Mouse (Mus musculus): ENCODE data around the gene Mid1. TPM values are rescaled to one million over a fixed set of nuclear protein-coding genes. Genes with fewer than 3 reads are reported as not detected.

Gene Mid1
- polyA plus RNA-seq, 1 experiment from 2014 or later, result 20.2 TPM

DNA sequence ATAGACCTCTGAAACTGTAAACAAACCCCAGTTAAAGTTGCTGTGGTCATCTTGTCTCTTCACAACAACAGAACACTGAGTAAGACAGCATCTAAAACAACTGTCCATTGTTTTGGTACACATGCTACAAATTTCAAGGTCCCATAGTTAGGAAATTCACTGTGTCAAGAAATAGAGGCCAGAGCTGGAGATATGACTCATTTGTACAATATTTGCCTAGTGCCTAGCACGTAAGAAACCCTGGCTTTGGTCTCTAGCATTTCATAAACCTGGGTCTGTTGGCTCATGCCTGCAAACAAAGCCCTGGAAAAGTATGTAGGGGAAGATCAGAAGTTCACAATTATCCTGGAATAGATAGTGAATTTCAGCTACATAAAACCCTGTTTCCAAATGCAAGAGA lies 178.8 kb downstream of the Mid1 start:
- no peak overlapping the region for H3K4me2 ChIP-seq (replicated peaks; ENCODE audit: low read depth, low read length)
- ATAC-seq (ENCODE audit: low FRiP score, low TSS enrichment), result no peak
- no peak overlapping the region for H3K9ac ChIP-seq (ENCODE audit: low read depth, low read length)
- H3K4me1 ChIP-seq (ENCODE audit: control insufficient read depth, insufficient read depth, low read length), result no peaks in the 10 kb centered on the region
- 71% methylated on average over 1 of the region's 1 CpGs for WGBS
- no peak overlapping the region for H3K27ac ChIP-seq (ENCODE audit: low read depth, low read length)
- H3K4me3 ChIP-seq (ENCODE audit: low read length), result no peak overlapping the region
- no peaks in the 10 kb centered on the region for H3K36me3 ChIP-seq (ENCODE audit: control insufficient read depth, insufficient read depth, low read length)
- H3K27me3 ChIP-seq (ENCODE audit: control insufficient read depth, insufficient read depth, low read length), result no peaks in the 10 kb centered on the region; the same call in 1 of the 2 replicates
- no peaks in the 10 kb centered on the region for H3K9me3 ChIP-seq (ENCODE audit: control insufficient read depth, low read length)

DNA sequence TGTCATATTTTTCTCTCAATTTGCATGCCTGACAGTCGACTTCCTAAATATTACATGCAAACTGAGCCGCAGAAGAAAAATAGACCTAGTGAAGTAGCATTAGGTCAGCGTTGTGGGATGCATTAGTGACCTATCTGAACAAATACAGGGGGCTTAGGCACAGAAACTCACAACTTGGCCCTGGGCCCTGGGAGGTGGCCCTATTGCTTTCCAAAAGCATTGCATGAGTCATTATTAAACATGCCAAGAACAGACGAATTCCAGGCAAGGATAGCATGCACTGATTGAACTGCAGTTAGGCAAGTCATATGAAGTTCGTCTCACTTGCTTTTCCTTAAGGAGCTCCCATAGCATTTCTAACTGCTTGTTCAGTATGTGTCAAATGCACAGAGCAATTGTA lies 183.2 kb downstream of the Mid1 start:
- Histone ChIP-seq H3K27ac (ENCODE audit: low read depth, low read length) (no peak overlapping the region), H3K9me3 (ENCODE audit: control insufficient read depth, low read length) (no peaks in the 10 kb centered on the region), H3K9ac (ENCODE audit: low read depth, low read length) (no peak overlapping the region), H3K4me2 (replicated peaks; ENCODE audit: low read depth, low read length) (no peak overlapping the region), H3K36me3 (ENCODE audit: control insufficient read depth, insufficient read depth, low read length) (no peaks in the 10 kb centered on the region), H3K4me3 (ENCODE audit: low read length) (no peak overlapping the region), H3K27me3 (ENCODE audit: control insufficient read depth, insufficient read depth, low read length) (no peaks in the 10 kb centered on the region; the same call in 1 of the 2 replicates), H3K4me1 (ENCODE audit: control insufficient read depth, insufficient read depth, low read length) (no peaks in the 10 kb centered on the region)
- ATAC-seq (ENCODE audit: low FRiP score, low TSS enrichment), result no peak
- WGBS, result 81% methylated on average over 5 of the region's 5 CpGs

DNA sequence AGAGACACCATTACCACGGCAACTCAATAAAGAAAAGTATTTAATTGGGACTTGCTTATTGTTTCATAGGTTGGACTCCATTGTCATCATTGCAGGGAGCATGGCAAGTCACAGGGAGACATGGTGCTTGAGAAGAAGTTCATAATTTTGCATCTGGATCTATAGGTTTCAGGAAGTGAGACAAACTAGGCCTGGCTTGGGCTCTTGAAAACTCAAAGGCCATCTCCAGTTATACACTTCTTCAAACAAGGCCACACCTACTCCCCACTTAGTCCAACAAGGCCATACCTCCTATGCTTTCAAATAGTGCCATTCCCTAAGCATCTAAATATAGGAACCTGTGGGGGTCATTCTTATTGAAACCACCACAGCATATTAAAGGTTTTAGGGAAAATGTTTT lies 189.5 kb downstream of the Mid1 start:
- no peak overlapping the region for H3K4me2 ChIP-seq (replicated peaks; ENCODE audit: low read depth, low read length)
- H3K9ac ChIP-seq (ENCODE audit: low read depth, low read length), result no peak overlapping the region
- H3K36me3 ChIP-seq (ENCODE audit: control insufficient read depth, insufficient read depth, low read length), result no peaks in the 10 kb centered on the region
- H3K4me3 ChIP-seq (ENCODE audit: low read length), result no peak overlapping the region
- WGBS, result 92% methylated on average over 1 of the region's 1 CpGs
- no peaks in the 10 kb centered on the region for H3K4me1 ChIP-seq (ENCODE audit: control insufficient read depth, insufficient read depth, low read length)
- H3K27me3 ChIP-seq (ENCODE audit: control insufficient read depth, insufficient read depth, low read length), result no peaks in the 10 kb centered on the region; the same call in 1 of the 2 replicates
- ATAC-seq (ENCODE audit: low FRiP score, low TSS enrichment), result no peak
- H3K27ac ChIP-seq (ENCODE audit: low read depth, low read length), result no peak overlapping the region
- H3K9me3 ChIP-seq (ENCODE audit: control insufficient read depth, low read length), result no peaks in the 10 kb centered on the region

DNA sequence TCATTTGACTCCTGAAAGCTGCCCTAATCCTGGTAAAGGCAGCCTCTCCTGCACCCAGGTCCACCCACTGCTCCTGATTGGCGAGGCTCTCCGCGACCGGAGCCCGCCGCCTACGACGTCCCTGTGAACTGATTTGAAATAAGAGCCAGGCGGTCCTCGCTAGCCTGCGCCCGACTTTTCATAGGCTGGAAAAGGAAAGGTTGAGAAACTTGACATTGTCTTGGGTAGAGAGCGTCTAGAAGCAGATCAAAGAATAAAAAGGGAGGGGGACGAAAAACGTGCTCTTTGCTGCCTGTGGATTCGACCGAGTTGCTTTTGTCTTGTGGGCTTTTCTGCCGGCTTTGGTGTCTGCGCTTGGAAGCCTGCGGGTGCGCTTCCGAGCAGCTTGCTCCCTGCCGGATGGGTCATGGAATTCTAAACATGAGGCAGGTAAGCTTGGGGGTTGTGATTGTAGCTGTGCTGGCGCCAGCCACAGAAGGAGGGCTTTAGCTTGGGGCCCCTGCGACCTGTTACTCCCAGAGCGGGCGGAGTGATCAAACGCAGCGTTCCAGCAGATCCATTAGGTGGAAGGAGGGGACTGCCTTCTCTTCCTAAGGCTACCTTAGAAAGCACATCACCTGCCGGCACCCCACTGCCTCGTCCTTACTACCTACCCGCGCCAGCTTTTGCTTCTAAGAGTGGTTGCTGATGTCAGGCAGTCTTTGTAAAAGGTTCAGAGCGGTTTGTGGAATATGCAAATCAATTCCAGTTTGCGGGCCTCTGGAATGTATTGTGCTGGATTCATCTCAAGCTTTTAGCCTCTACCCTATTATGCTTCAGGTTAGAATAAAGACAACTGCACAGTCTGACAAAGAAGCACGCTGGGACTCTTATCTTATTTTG lies 194.7 kb downstream of the Mid1 start:
- Histone ChIP-seq H3K4me2 (replicated peaks; ENCODE audit: low read depth, low read length) (peak overlapping the region; percentile 56), H3K9ac (ENCODE audit: low read depth, low read length) (peak overlapping the region; percentile 67), H3K27ac (ENCODE audit: low read depth, low read length) (peak overlapping the region; percentile 80), H3K36me3 (ENCODE audit: control insufficient read depth, insufficient read depth, low read length) (no peaks in the 10 kb centered on the region), H3K4me3 (ENCODE audit: low read length) (peak overlapping the region; percentile 56), H3K27me3 (ENCODE audit: control insufficient read depth, insufficient read depth, low read length) (no peaks in the 10 kb centered on the region; the same call in 1 of the 2 replicates), H3K4me1 (ENCODE audit: control insufficient read depth, insufficient read depth, low read length) (no peaks in the 10 kb centered on the region), H3K9me3 (ENCODE audit: control insufficient read depth, low read length) (no peaks in the 10 kb centered on the region)
- ATAC-seq (ENCODE audit: low FRiP score, low TSS enrichment), result peak; percentile 90
- 17% methylated on average over 36 of the region's 36 CpGs for WGBS

DNA sequence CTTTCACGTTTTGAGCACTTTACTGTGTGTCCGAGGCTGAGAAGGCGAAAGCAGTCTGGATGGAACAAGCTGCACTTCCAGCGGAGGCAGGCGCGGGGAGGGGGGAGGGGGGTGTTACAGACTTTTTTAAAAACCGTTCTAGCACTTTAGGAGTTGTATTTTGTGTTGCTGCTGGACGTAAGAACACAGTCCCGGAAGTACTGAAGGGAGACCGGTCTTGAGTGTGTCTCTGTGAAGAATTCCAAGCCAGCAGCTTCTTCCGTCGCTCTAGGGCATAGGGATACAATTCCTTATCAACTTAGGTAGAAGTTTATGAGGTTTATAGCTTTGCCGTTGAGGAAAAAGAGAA lies 195.3 kb downstream of the Mid1 start:
- H3K4me3 ChIP-seq (ENCODE audit: low read length), result peak overlapping the region; percentile 56
- WGBS, result 21% methylated on average over 13 of the region's 13 CpGs
- H3K9ac ChIP-seq (ENCODE audit: low read depth, low read length), result peak overlapping the region; percentile 67

DNA sequence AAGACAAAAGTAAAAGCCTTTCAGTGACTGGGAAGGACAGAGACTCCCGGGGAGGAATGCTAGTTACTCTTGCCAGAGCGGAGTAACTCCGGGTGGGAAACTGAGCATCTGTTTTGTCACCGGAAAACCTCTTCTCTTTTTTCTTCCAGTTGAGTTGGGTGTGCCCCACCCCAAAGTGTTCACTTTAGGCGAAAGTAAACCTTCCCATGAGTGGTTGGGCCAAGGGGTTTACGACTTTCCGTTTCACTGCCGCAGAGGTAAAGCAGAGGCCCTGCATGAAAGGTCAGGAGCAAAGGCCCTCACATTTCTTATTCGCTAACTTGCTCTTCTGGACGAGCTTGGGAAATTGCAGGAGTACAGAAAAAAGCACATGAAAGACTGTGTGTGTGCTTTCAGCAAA lies 195.8 kb downstream of the Mid1 start:
- H3K36me3 ChIP-seq (ENCODE audit: control insufficient read depth, insufficient read depth, low read length), result no peaks in the 10 kb centered on the region
- peak; percentile 25; the same call in 1 of the 2 replicates for ATAC-seq (ENCODE audit: low FRiP score, low TSS enrichment)
- no peaks in the 10 kb centered on the region; the same call in 1 of the 2 replicates for H3K27me3 ChIP-seq (ENCODE audit: control insufficient read depth, insufficient read depth, low read length)
- peak overlapping the region; percentile 80; the same call in 1 of the 2 replicates for H3K27ac ChIP-seq (ENCODE audit: low read depth, low read length)
- no peaks in the 10 kb centered on the region for H3K9me3 ChIP-seq (ENCODE audit: control insufficient read depth, low read length)
- peak overlapping the region; percentile 56 for H3K4me2 ChIP-seq (replicated peaks; ENCODE audit: low read depth, low read length)
- peak overlapping the region; percentile 56 for H3K4me3 ChIP-seq (ENCODE audit: low read length)
- peak overlapping the region; percentile 67 for H3K9ac ChIP-seq (ENCODE audit: low read depth, low read length)
- no peaks in the 10 kb centered on the region for H3K4me1 ChIP-seq (ENCODE audit: control insufficient read depth, insufficient read depth, low read length)
- 25% methylated on average over 10 of the region's 10 CpGs for WGBS

More for the DNA sequence above, 195.3 kb downstream of the Mid1 start:
- Histone ChIP-seq H3K9me3 (ENCODE audit: control insufficient read depth, low read length) (no peaks in the 10 kb centered on the region), H3K4me2 (replicated peaks; ENCODE audit: low read depth, low read length) (peak overlapping the region; percentile 56), H3K36me3 (ENCODE audit: control insufficient read depth, insufficient read depth, low read length) (no peaks in the 10 kb centered on the region), H3K27ac (ENCODE audit: low read depth, low read length) (peak overlapping the region; percentile 80; the same call in 1 of the 2 replicates), H3K27me3 (ENCODE audit: control insufficient read depth, insufficient read depth, low read length) (no peaks in the 10 kb centered on the region; the same call in 1 of the 2 replicates), H3K4me1 (ENCODE audit: control insufficient read depth, insufficient read depth, low read length) (no peaks in the 10 kb centered on the region)
- no peak for ATAC-seq (ENCODE audit: low FRiP score, low TSS enrichment)

DNA sequence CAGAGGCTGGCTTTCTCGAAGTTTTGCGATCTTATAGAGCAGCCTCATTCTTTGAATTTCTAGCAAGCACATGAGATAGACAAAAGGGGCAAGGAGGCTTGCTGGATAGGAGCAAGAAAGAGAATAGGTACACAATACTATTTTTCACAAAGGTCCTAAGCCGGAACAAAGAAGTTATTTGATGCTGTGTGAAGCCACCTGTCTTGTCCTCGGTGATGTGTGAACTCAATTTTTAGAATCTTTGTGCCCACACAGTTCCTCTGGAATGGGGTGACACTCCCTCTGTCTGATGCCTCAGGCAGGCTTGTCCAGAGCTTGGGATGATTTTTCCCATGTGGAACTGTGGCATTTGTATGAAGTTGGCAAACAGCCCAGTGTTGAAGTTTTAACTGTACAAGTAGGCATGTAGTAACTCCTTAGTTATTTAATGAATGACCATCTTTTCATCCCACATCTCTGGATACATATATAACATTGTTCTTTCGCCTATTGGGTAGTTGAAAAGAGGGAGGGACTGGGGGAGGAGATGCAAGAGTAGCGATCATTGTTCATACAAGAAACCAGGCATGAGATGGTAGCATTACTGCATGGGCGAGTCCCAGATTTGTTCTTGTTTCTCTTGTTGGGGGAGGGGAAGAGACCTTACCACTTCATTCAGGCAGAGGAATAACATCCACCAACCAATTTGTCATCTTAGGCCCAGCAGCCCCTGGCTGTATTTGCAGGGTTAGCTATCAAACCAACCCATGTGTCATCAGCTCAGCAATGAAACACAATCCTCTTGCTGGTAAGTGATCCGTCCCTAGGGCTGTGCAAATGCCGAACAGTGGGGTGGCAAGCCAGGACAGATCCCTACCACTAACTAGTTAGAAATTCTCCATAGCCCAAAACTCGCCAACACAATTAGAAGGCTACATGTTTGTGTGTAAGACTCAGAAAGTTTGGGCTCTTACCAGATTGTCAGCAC lies 196.5 kb downstream of the Mid1 start:
- H3K27me3 ChIP-seq (ENCODE audit: control insufficient read depth, insufficient read depth, low read length), result no peaks in the 10 kb centered on the region; the same call in 1 of the 2 replicates
- no peaks in the 10 kb centered on the region for H3K9me3 ChIP-seq (ENCODE audit: control insufficient read depth, low read length)
- peak overlapping the region; percentile 56 for H3K4me3 ChIP-seq (ENCODE audit: low read length)
- peak; percentile 33; the same call in 1 of the 2 replicates for ATAC-seq (ENCODE audit: low FRiP score, low TSS enrichment)
- peak overlapping the region; percentile 67; the same call in 1 of the 2 replicates for H3K9ac ChIP-seq (ENCODE audit: low read depth, low read length)
- no peaks in the 10 kb centered on the region for H3K4me1 ChIP-seq (ENCODE audit: control insufficient read depth, insufficient read depth, low read length)
- H3K27ac ChIP-seq (ENCODE audit: low read depth, low read length), result peak overlapping the region; percentile 80; the same call in 1 of the 2 replicates
- H3K36me3 ChIP-seq (ENCODE audit: control insufficient read depth, insufficient read depth, low read length), result no peaks in the 10 kb centered on the region
- H3K4me2 ChIP-seq (replicated peaks; ENCODE audit: low read depth, low read length), result peak overlapping the region; percentile 56
- 41% methylated on average over 10 of the region's 10 CpGs for WGBS

DNA sequence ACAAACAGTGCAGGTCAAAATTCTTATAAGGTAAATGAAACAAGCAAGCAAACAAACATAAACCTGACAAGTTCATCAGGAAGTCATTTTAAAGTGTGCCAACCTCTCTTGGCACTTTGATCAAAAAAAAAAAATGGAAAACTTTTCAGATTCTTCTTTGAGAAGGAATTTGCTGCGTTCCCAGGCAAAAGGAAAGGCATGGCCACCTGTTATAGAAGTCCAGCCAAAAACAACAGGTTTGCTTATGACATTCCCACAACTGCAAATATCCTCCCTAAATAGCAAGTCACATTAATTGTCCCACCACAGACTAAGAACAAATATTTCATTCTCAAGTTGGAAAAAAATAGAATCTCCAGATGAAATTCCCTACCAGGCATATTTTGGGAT lies 197.2 kb downstream of the Mid1 start:
- Histone ChIP-seq H3K9me3 (ENCODE audit: control insufficient read depth, low read length) (no peaks in the 10 kb centered on the region), H3K27me3 (ENCODE audit: control insufficient read depth, insufficient read depth, low read length) (no peaks in the 10 kb centered on the region; the same call in 1 of the 2 replicates), H3K36me3 (ENCODE audit: control insufficient read depth, insufficient read depth, low read length) (no peaks in the 10 kb centered on the region), H3K4me3 (ENCODE audit: low read length) (no peak overlapping the region), H3K27ac (ENCODE audit: low read depth, low read length) (no peak overlapping the region), H3K4me1 (ENCODE audit: control insufficient read depth, insufficient read depth, low read length) (no peaks in the 10 kb centered on the region), H3K4me2 (replicated peaks; ENCODE audit: low read depth, low read length) (no peak overlapping the region), H3K9ac (ENCODE audit: low read depth, low read length) (no peak overlapping the region)
- WGBS, result 77% methylated on average over 1 of the region's 1 CpGs
- ATAC-seq (ENCODE audit: low FRiP score, low TSS enrichment), result no peak
